Mouse (Mus musculus) myocyte (in vitro differentiated cells): ENCODE results near the gene Hist1h2bf.

ENCODE experiments used
- E2F4 ChIP-seq: IDR thresholded peaks from one replicate; pipeline ENCODE4 v1.6.1; 2011; ENCODE audit warnings: mild to moderate bottlenecking, control low read depth, moderate library complexity; ENCODE audit not compliant: insufficient read depth
- MAX ChIP-seq: IDR thresholded peaks from one replicate; pipeline ENCODE4 v1.6.1; 2011; ENCODE audit warnings: low read depth, mild to moderate bottlenecking, control low read depth
- MYOD1 ChIP-seq, 3 experiments: IDR thresholded peaks; one replicate each; pipeline ENCODE4 v1.6.1; 2011; ENCODE audit warnings: control low read depth in 2 of 3, low read depth in 2 of 3, mild to moderate bottlenecking in 2 of 3, moderate library complexity in 1 of 3; ENCODE audit not compliant: insufficient read length in 2 of 3, control insufficient read depth in 1 of 3
- POLR2A ChIP-seq: IDR thresholded peaks from one replicate; pipeline ENCODE4 v1.6.1; 2011; ENCODE audit warnings: low read depth, mild to moderate bottlenecking, control low read depth, moderate library complexity; ENCODE audit not compliant: insufficient read length
- POLR2AphosphoS2 ChIP-seq: IDR thresholded peaks from one replicate; pipeline ENCODE4 v1.6.1; 2011; ENCODE audit warnings: low read depth, control low read depth; ENCODE audit not compliant: insufficient read length
- REST ChIP-seq: IDR thresholded peaks from one replicate; pipeline ENCODE4 v1.6.1; 2011; ENCODE audit warnings: mild to moderate bottlenecking, control low read depth, moderate library complexity; ENCODE audit not compliant: insufficient read depth, insufficient read length
- TCF12 ChIP-seq: IDR thresholded peaks from one replicate; pipeline ENCODE4 v1.6.1; 2011; ENCODE audit warnings: mild to moderate bottlenecking, control low read depth; ENCODE audit not compliant: poor library complexity, insufficient read depth, severe bottlenecking
- USF1 ChIP-seq: IDR thresholded peaks from one replicate; pipeline ENCODE4 v1.6.1; 2011; ENCODE audit warnings: low read depth, mild to moderate bottlenecking, control low read depth, moderate library complexity

DNA sequence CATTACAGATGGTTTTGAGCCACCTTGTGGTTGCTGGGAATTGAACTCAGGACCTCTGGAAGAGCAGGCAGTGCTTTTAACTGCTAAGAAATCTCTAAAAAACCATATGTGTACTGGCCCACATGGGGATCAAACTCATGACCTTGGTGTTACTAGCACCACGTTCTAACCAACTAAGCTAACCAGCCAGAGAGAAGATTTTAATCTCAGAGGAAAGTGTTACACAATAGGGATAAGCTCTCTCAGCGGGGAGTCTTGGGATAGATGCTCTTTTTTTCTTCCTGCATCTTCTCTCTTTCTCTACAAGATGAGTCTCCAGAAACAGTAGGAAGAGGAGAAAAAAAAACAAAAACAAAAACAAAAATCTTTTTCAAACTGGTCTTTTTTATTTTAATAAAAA, 36.4 kb upstream of the Hist1h2bf start:
- no peak for TF ChIP-seq TCF12
- TF ChIP-seq POLR2A: no peak
- no peak for TF ChIP-seq MYOD1 (IDR thresholded peaks at IDR 0.05; ENCODE audit: control insufficient read depth in 1 of 3, insufficient read length in 2 of 3, low read depth in 2 of 3)
- TF ChIP-seq E2F4: no peak
- TF ChIP-seq REST: no peak
- TF ChIP-seq POLR2AphosphoS2: no peak
- TF ChIP-seq USF1: no peak
- TF ChIP-seq MAX: no peak
